Mouse (Mus musculus): ENCODE measurements around the gene Rab3c.

GRCm38 (mm10) chr13:110138644-110139043 lies 142.2 kb downstream of the Rab3c start:
- TF ChIP-seq CTCF (IDR thresholded peaks at IDR 0.05; ENCODE audit: extremely low read depth, insufficient read length, insufficient replicate concordance, low read depth, low read length) (no peak), POLR2A (IDR thresholded peaks at IDR 0.05; ENCODE audit: low read depth, low read length) (no peak)
